Mouse (Mus musculus): Measurements from ENCODE around the gene 6430571L13Rik.

Gene 6430571L13Rik

GRCm38 (mm10) chr9:107307099-107307872 lies 33.1 kb upstream of the 6430571L13Rik start:
- no peak for DNase-seq

GRCm38 (mm10) chr9:107307886-107308285 lies 32.5 kb upstream of the 6430571L13Rik start:
- no peak for DNase-seq

- DNase-seq, result no peak
These were observed 31.9 kb upstream of the 6430571L13Rik start for GRCm38 (mm10) chr9:107308346-107309000.

GRCm38 (mm10) chr9:107309171-107309570 lies 31.2 kb upstream of the 6430571L13Rik start:
- no peak for DNase-seq

DNA sequence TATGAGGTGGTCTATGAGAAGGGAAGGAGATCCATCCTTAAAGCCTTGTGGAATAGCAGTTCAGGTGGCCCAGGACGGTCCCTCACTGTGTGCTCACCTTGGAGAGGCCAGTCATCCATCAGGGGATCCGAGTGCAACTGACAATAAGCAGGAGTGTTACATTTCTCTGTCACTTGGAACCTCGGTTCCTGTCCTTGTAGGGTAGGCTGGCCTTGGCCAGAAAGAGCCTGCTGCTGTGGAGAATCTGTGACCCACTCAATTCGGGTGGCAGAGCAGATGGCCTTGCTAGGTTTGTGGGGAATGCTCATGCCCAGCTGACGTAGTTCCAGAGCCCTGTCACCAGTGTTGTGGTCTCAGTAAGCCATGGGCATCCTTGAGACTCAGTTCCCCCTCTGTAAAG lies 30.8 kb upstream of the 6430571L13Rik start:
- DNase-seq, result no peak

- DNase-seq, result no peak
These were observed 27.4 kb upstream of the 6430571L13Rik start for GRCm38 (mm10) chr9:107312811-107313584.

- no peak for DNase-seq
These were observed 26.5 kb upstream of the 6430571L13Rik start for GRCm38 (mm10) chr9:107313926-107314325.

GRCm38 (mm10) chr9:107315791-107316190 lies 24.6 kb upstream of the 6430571L13Rik start:
- DNase-seq, result no peak

DNA sequence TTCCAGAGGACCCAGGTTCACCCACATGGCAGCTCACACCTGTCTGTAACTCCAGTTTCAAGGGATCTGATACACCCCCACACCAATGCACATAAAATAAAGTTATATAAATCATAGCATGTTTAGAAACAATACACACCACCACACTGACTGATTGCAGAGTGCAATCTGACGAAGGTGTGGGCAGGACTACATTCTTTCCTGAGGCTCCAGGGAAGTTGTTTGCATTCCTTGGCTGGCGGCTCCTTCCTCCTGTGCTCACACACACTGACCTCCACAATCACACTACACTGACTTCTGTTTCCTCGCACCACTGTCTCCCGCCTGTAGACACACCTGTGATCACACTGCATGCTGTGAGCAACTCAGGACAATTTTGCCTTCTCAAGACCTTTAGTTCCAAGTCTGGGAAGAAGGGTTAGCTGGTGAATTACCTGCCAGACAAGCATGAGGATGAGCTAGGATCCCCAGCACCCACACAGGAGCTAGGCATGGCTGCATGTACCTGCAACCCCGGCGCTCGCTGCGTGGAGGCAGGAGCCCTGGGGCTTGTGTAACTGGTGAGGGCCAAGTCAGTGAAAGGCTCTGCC lies 17.8 kb upstream of the 6430571L13Rik start:
- no peak for DNase-seq

GRCm38 (mm10) chr9:107323558-107323957 lies 16.8 kb upstream of the 6430571L13Rik start:
- peak; percentile 71 for DNase-seq

GRCm38 (mm10) chr9:107324799-107325561 lies 15.4 kb upstream of the 6430571L13Rik start:
- no peak for DNase-seq

DNA sequence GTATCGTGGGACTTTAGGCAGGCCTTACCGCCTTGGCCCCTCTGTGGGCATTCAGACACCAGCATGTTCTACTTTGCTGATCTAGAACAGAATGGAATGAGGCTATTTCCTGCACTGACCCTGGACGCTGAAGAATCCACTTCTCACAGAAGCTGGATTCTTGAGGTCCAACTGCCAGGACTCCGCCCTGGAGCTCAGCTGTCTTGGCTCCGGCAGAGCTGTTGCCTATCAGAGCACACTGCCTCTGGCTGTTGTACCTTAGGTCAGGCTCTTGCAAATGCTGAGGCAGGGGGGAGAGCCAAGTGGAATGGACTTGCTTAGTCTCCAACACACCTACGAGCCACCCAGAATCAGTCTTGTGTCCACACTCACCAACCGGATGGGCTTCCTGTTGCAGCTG lies 14.5 kb upstream of the 6430571L13Rik start:
- no peak for DNase-seq

DNA sequence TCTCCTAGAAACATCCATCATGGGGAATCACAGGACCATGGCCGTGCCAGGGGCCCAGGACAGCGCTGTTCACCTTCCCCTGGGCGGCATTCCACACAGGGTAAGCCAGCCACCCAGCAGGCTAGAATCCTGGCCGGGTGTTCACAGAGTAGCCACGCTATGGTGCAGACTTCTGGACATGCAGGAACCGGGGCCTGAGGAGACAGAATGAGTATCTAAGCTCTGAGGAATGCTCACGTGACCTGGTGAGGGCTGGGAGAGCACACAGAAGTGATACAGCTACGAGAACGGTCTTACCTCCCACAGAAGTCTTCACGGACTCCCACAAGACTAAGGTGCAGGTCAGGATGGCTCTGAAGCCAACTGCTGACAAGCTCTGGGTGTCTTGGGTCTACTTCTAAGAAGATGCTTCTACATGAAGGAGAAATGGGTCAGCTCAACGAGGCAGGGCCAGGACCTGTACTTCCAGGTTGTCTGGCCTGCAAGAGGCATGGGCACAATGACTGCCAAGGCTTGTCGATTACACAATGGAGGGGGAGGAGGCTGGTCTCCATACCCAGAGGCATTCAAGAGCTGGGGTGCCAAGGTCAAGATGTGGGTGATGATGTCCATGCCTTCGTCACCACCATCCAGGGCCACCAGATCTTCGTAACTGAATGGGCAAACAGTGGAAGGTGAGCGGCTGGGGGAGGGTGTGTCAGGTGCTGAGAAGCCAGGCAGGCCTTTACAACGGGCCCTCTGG lies 12.4 kb upstream of the 6430571L13Rik start:
- DNase-seq, result no peak

- no peak for DNase-seq
These were observed 9.6 kb upstream of the 6430571L13Rik start for GRCm38 (mm10) chr9:107330791-107331190.

DNA sequence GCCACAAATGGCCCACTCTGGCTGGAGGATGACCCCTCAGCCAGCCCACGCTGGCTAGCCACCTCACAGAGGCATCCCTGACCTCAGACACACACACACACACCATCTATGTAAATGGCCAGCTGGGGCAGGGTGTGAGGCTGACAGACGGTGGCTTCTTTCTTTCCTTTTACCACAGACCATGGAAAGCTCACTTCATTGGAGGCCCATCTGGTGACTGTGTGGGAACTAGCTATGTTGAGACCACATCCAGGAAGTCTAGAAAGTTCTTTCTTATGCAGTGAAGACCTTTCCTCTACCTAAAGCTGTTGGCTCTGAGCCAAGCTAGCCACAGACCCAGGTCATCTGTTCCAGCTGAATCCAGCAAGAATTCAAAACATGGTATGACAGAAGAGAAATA lies 6.7 kb upstream of the 6430571L13Rik start:
- no peak for DNase-seq

DNA sequence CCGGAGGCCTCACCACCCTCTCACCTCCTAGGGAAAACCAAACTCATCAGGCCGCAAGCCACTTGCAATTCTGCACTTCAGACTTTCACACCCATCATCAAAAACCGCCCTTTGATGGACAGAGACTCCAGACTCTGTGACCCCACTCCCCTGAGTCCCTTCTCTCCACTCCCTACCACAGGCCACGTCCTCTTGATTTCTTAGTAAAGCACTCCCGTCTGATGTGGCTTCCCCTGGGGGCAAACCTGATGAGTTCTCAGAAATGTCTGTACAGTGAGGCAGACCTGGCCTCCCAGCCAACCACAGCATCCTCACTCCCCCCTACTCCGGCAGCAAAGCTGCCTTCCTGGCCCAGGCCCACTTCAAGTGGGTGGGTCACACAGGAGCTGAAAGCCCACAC lies 6.0 kb upstream of the 6430571L13Rik start:
- peak; percentile 16 for DNase-seq

- no peak for DNase-seq
These were observed 5.4 kb upstream of the 6430571L13Rik start for GRCm38 (mm10) chr9:107335046-107335445.

DNA sequence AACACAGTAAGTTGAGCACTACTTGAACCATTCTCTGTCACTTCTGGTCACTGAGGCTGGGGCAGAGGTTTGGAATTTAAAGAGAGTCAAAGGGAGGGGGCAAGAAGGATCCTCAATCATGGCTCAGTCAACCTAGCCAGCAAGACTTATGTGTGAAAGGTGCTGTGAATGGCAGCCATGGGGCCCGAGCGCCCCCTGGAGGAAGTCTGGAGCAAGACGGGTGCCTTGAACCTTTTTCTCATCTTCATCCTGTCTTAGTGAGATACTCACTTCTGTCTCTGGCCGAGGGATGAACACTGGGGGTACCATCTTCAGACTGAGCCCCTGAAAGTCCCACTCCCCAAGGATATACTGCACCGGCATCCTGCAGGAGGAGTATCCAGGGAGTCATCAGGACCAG lies 4.5 kb upstream of the 6430571L13Rik start:
- peak; percentile 73 for DNase-seq

DNA sequence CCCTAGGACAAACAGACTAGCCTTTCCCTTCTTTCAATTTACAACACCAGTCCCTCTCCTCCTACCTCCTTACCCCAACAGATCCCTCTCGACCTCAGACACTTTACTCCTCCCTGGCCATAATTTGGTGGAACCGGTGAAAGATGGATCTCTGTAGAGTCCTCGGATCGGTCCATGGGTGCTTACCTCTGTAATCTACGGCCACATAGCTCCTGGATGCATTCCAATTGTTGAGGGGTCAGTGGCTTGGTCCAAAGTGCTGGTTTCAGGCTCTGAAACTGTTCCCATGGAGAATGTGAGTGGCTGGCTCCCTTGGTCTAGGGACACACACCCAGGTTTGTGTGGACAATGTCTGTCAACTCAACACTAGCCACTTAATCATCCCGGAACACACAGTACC lies 4.0 kb upstream of the 6430571L13Rik start:
- no peak for DNase-seq

DNA sequence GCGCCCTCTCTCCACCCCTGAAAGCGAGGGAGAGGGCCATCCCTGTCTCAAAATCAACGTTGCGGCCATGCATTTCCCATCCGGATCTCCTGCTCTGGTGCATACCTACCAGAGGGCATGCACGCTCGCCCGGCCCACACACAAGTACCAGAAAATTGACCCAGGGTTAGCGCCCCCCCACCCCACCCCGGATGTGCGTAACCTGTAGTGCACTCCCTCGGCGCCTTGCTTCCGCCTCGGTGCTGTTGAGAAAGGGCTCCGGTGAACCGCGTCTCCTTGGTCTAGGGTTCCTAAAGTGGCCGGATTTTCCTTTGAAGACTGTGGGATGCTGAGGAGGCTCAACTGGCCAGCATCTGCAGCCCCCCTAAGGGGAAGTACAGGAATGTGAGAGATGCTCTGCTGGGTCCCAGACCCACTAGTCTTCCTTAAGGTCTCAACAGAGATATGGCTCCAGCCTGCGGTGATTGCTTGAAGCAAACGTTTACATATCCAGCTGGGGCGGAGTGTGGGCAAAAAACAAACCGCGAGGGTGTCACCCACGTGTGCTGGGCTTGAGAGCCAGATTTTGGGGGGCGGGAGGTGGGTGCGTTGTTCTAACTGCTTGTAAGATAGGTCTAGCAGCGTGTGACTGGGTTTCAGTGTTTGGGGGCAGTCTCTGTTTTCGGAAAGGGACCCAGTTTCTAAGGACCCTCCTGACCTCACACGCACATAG lies 2.1 kb upstream of the 6430571L13Rik start, which contains the start of gene Hemk1:
Gene Hemk1, minus strand, starts transcription at position 179 of the 712 bp plus-strand sequence.
- peak; percentile 73 for DNase-seq

Data from cerebellum, adult 11 months (tissue).